Mouse (Mus musculus) cortical plate, adult 2 months (tissue): ENCODE measurements around the gene Limch1. TPM values are rescaled to one million over a fixed set of nuclear protein-coding genes. Genes with fewer than 3 reads are reported as not detected.

Experiments used
- H3K27ac ChIP-seq: fragments of 200-500 bp; 2 replicates; pipeline ENCODE4 v1.5.1; 2012; ENCODE audit warnings: low read length, control low read depth, inconsistent platforms; ENCODE audit not compliant: insufficient read depth
- H3K4me1 ChIP-seq: fragments of 200-500 bp; 2 replicates; pipeline ENCODE4 v1.6.1; 2011; ENCODE audit warnings: low read length; ENCODE audit not compliant: control insufficient read depth, insufficient read depth
- H3K4me3 ChIP-seq: fragments of 200-500 bp; 2 replicates; pipeline ENCODE4 v1.5.1; 2011; ENCODE audit warnings: mild to moderate bottlenecking, low read length, control low read depth; ENCODE audit not compliant: insufficient read depth
- CTCF ChIP-seq: fragments of 200-500 bp; IDR thresholded peaks from 2 replicates; pipeline ENCODE4 v1.5.1; 2011; ENCODE audit warnings: mild to moderate bottlenecking, control low read depth, low read length; ENCODE audit not compliant: insufficient read depth; ENCODE audit errors: extremely low read depth
- POLR2A ChIP-seq: fragments of 200-500 bp; IDR thresholded peaks from 2 replicates; pipeline ENCODE4 v1.6.1; 2011; ENCODE audit warnings: mild to moderate bottlenecking, low read length, control low read depth; ENCODE audit not compliant: insufficient read depth; ENCODE audit errors: extremely low read depth
- polyA plus RNA-seq: library from polyadenylated mRNA; depleted of rRNA; stranded (reverse); fragments of >200 nt; gene quantifications from 2 replicates; pipeline ENCODE4 v1.2.3, GENCODE M21; 2012

Gene Limch1
- polyA plus RNA-seq, 1 experiment, result 56.3 TPM

DNA sequence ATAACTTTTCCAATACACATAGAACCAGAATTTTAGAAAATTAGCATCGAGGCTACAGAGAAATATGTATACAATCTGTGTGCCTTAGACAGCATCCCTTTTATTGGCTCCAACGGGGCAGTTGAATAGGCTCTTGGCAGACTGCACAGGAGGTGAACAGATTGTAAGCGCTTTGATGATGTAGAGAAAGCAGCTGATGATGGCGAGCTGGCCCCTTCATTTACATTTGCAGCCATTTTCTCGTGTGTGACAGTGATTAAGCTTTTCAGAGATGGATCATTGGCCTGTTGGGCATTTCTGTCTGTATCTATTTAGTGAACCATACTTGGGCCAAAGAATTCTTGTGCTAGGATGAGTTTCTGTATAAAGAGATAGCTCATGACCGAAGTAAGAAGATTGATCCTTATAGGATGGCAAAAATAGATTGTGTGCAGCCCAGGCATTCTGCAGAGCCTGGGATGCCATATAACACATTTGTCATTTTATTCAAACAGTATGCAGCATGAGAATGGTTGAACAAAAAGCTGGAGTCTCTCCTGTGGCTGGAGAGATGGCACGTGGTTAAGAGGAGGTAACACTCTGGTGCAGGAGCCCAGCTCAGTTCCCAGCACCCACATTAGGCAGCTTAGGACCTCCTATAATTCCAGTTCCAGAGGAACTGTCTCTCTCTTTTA lies 208.5 kb downstream of the Limch1 start:
- Histone ChIP-seq H3K4me1 (peaks cover under 1% of the 10 kb centered on the region), H3K27ac (no peak overlapping the region)

DNA sequence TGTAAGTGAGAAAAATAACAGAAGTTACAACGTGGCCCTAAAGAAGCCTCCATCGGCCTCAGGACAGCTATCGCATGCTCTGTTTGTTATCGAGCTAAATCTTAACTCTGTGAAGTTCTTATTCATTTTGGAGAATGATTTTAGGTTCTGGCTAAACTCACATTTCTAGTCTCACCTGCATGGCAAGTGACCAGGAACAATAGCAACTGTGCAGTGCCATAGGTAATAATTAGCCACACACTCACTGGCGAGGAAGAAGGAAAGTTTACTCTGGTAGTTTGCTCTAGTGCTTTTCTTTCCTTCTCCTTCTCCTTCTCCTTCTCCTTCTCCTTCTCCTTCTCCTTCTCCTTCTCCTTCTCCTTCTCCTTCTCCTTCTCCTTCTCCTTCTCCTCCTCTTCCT lies 209.6 kb downstream of the Limch1 start:
- H3K4me3 ChIP-seq, result no peak overlapping the region
- H3K4me1 ChIP-seq, result no peaks in the 10 kb centered on the region
- no peak overlapping the region for H3K27ac ChIP-seq
- TF ChIP-seq POLR2A (no peak), CTCF (no peak)

More for the DNA sequence above, 208.5 kb downstream of the Limch1 start:
- TF ChIP-seq POLR2A (no peak), CTCF (no peak)
- H3K4me3 ChIP-seq, result no peak overlapping the region

GRCm38 (mm10) chr5:66957656-66958055 lies 212.0 kb downstream of the Limch1 start:
- H3K4me1 ChIP-seq, result no peaks in the 10 kb centered on the region
- no peak for TF ChIP-seq CTCF
- no peak for TF ChIP-seq POLR2A
- no peak overlapping the region for H3K27ac ChIP-seq
- no peak overlapping the region for H3K4me3 ChIP-seq

GRCm38 (mm10) chr5:66958118-66958517 lies 212.5 kb downstream of the Limch1 start:
- Histone ChIP-seq H3K27ac (no peak overlapping the region), H3K4me3 (no peak overlapping the region), H3K4me1 (no peaks in the 10 kb centered on the region)
- TF ChIP-seq POLR2A (no peak), CTCF (no peak)

DNA sequence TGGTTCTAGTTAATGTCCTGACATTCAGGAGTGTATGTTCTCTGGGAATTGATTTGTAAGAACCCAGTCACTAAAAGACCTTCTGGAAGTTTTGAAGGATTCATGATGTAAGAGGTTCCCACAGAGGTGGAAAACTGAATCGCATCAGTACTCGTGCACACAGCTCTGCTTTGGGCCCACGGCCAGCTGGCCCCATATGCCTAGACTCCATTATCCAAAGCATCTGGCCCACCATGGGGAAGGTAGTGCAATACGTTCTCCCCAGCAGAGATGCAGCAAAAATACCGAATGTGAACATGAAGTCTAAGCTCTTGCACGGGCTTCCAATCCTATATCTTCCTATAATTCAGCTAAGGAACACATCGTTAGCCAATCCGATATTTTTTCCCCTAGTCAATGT lies 214.3 kb downstream of the Limch1 start:
- no peaks in the 10 kb centered on the region for H3K4me1 ChIP-seq
- H3K4me3 ChIP-seq, result no peak overlapping the region
- H3K27ac ChIP-seq, result no peak overlapping the region
- TF ChIP-seq POLR2A (no peak), CTCF (no peak)

DNA sequence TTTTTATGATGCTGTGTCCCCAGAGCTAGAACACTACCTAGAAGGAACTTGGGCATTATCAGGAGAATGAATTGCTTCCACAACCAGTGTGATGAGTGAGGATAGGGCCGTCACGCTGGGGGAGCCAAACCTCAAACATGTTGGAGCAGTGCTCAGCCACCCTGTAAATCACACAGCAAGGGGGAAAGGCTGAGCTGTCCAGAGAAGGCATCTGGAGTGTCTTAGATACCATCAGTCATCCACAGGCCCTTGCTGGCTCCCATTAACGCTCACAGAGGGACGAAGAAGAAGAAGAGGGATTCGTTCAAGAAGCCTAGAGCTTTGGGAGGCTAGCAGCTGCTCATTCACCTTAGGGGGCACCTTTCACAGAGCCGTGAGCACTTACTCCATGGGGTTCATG lies 219.8 kb downstream of the Limch1 start:
- Histone ChIP-seq H3K4me3 (no peak overlapping the region), H3K4me1 (peaks cover 3% of the 10 kb centered on the region; the same call in 1 of the 2 replicates), H3K27ac (no peak overlapping the region)
- TF ChIP-seq POLR2A (no peak), CTCF (no peak)

GRCm38 (mm10) chr5:66967147-66967546 lies 221.5 kb downstream of the Limch1 start:
- TF ChIP-seq POLR2A (no peak), CTCF (no peak)
- Histone ChIP-seq H3K4me1 (peaks cover 3% of the 10 kb centered on the region; the same call in 1 of the 2 replicates), H3K27ac (no peak overlapping the region), H3K4me3 (no peak overlapping the region)

GRCm38 (mm10) chr5:66967646-66968045 lies 222.0 kb downstream of the Limch1 start:
- TF ChIP-seq CTCF (no peak), POLR2A (no peak)
- H3K4me1 ChIP-seq, result peaks cover 3% of the 10 kb centered on the region; the same call in 1 of the 2 replicates
- H3K4me3 ChIP-seq, result no peak overlapping the region
- H3K27ac ChIP-seq, result no peak overlapping the region

DNA sequence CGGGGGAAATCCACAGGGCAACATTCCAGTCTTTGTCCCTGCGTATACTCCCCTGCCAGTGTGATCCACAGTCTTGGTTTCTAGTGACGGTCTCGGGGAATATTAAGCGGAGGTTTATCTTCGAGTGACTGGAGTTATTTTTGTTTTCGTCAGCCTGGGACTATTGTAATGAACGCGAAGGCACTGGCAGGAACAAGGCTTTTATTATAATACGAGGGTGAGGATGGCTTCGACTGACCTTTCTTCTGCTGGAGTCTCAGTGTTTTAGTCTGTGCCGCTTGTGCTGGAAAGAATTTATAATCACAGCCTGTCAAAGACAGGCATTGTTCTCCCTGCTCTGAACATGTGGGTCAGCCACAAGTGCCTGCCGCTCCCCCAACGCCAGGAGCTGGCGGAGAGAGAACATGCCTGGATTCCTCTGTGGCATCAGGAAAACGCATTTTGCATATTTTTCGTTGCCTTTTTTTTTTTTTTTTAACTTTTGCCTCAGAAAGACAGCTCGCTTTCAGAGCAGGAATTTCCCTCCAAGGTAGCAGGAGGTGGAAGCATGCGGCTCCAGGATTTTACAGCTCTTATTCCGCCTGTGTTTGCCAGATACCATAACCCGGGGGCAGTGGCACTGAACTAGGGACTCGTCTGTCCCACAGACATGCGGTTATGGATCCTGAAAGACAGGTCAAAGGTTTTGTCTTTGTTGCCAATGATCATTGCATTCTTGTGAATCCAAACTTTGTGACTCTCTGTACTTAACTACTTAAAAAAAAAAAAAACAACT lies 222.6 kb downstream of the Limch1 start:
- 0 out of 2 replicates have a peak overlapping the region, but pooled peaks have one; percentile 21 for H3K27ac ChIP-seq
- H3K4me1 ChIP-seq, result peaks cover 3% of the 10 kb centered on the region; the same call in 1 of the 2 replicates
- TF ChIP-seq POLR2A, result no peak
- peak overlapping the region; percentile 31 for H3K4me3 ChIP-seq
